Mouse (Mus musculus) ES-Bruce4 (cell line): ENCODE data around the gene Numb.

ENCODE experiments used
- CTCF ChIP-seq: IDR thresholded peaks from one replicate; pipeline ENCODE4 v1.8.1; 2011; ENCODE audit warnings: low read depth, low read length
- EP300 ChIP-seq: IDR thresholded peaks from 2 replicates; pipeline ENCODE4 v1.6.1; 2011; ENCODE audit warnings: low read depth, low read length; ENCODE audit not compliant: insufficient read depth
- POLR2A ChIP-seq: IDR thresholded peaks from one replicate; pipeline ENCODE4 v1.8.1; 2011; ENCODE audit warnings: low read length; ENCODE audit not compliant: insufficient read depth

- TF ChIP-seq POLR2A (no peak), CTCF (no peak), EP300 (no peak)
Observed at GRCm38 (mm10) chr12:83925160-83925703, 3.5 kb upstream of the Numb start.
